Mouse (Mus musculus) c-Kit-positive CD71-negative TER-119-negative erythroid progenitor cells, embryonic 14.5 days (primary cell): Measurements from ENCODE around the gene Zbtb33.
"Not testable (repeated sequence)": the region's sequence is repeated elsewhere in the genome, so short reads cannot be mapped to it uniquely, and the experiment has no call there.

Source experiments
- DNase-seq: peaks from one replicate; pipeline ENCODE4 v3.0.0-alpha.2; 2013; ENCODE audit warnings: low read depth

Zbtb33 gene

GRCm38 (mm10) chrX:38189552-38190457, at the start of gene Zbtb33:
Gene Zbtb33, plus strand, starts transcription at chrX:38189793.
- DNase-seq, result peak; percentile 61

GRCm38 (mm10) chrX:38159097-38159496, 30.5 kb upstream of the Zbtb33 start:
- DNase-seq, result no peak

GRCm38 (mm10) chrX:38165315-38165714, 24.3 kb upstream of the Zbtb33 start:
- DNase-seq, result no peak

- DNase-seq, result no peak
These were observed 23.5 kb upstream of the Zbtb33 start for GRCm38 (mm10) chrX:38166064-38166463.

GRCm38 (mm10) chrX:38166592-38166991, 23.0 kb upstream of the Zbtb33 start:
- DNase-seq, result no peak

GRCm38 (mm10) chrX:38179891-38180310, 9.7 kb upstream of the Zbtb33 start:
- DNase-seq, result not testable (repeated sequence)

- no peak for DNase-seq
These were observed 8.7 kb upstream of the Zbtb33 start for GRCm38 (mm10) chrX:38180656-38181607.

- DNase-seq, result peak; percentile 48
These were observed 7.9 kb upstream of the Zbtb33 start for GRCm38 (mm10) chrX:38181608-38182258.

GRCm38 (mm10) chrX:38185520-38185919, 4.1 kb upstream of the Zbtb33 start:
- no peak for DNase-seq

GRCm38 (mm10) chrX:38190458-38190764, 818 bp downstream of the Zbtb33 start:
- no peak for DNase-seq

GRCm38 (mm10) chrX:38201816-38202215, 12.2 kb downstream of the Zbtb33 start:
- no peak for DNase-seq

- no peak for DNase-seq
These were observed 17.8 kb downstream of the Zbtb33 start for GRCm38 (mm10) chrX:38207392-38207791.

GRCm38 (mm10) chrX:38216986-38217675, 27.5 kb downstream of the Zbtb33 start:
- DNase-seq, result no peak

GRCm38 (mm10) chrX:38217676-38217991, 28.0 kb downstream of the Zbtb33 start:
- no peak for DNase-seq

- DNase-seq, result no peak
These were observed 33.2 kb downstream of the Zbtb33 start for GRCm38 (mm10) chrX:38222757-38223156.

- no peak for DNase-seq
These were observed 40.3 kb downstream of the Zbtb33 start for GRCm38 (mm10) chrX:38229888-38230287.

- no peak for DNase-seq
These were observed 48.1 kb downstream of the Zbtb33 start for GRCm38 (mm10) chrX:38237731-38238130.
